Mouse (Mus musculus) forebrain, embryonic 12.5 days (tissue): ENCODE measurements at regions not wholly inside any gene's neighbourhood (a gene's known extent, or its start where the extent isn't known, plus 50 kb on each side); places are given as distances from the start of the nearest gene placed in this dataset.
"Not testable (repeated sequence)": the region's sequence is repeated elsewhere in the genome, so short reads cannot be mapped to it uniquely, and the experiment has no call there.

Experiments used
- ATAC-seq: fragments of 200-750 bp; cut with Nextera tagmentation; 2 replicates; pipeline ENCODE4 v1.8.0; 2017; ENCODE audit warnings: moderate TSS enrichment; ENCODE audit not compliant: low FRiP score
- H3K27ac ChIP-seq: fragments of 300-500 bp; sonication (generic); 2 replicates; pipeline ENCODE4 v1.5.1; 2016; ENCODE audit warnings: mild to moderate bottlenecking
- H3K27me3 ChIP-seq: fragments of 300-500 bp; sonication (generic); 2 replicates; pipeline ENCODE4 v1.6.1; 2016; ENCODE audit warnings: mild to moderate bottlenecking
- H3K36me3 ChIP-seq: fragments of 300-500 bp; sonication (generic); replicated peaks from 2 replicates; pipeline ENCODE4 v1.6.1; 2016; ENCODE audit warnings: mild to moderate bottlenecking
- H3K4me1 ChIP-seq: fragments of 300-500 bp; sonication (generic); 2 replicates; pipeline ENCODE4 v1.6.1; 2016
- H3K4me2 ChIP-seq: fragments of 300-500 bp; sonication (generic); 2 replicates; pipeline ENCODE4 v1.6.1; 2016; ENCODE audit warnings: mild to moderate bottlenecking, moderate library complexity
- H3K4me3 ChIP-seq: fragments of 300-500 bp; sonication (generic); replicated peaks from 2 replicates; pipeline ENCODE4 v1.5.1; 2016; ENCODE audit warnings: mild to moderate bottlenecking
- H3K9ac ChIP-seq: fragments of 300-500 bp; sonication (generic); 2 replicates; pipeline ENCODE4 v1.6.1; 2016; ENCODE audit warnings: mild to moderate bottlenecking
- H3K9me3 ChIP-seq: fragments of 300-500 bp; sonication (generic); 2 replicates; pipeline ENCODE4 v1.6.1; 2016
- WGBS: fragments of 180-500 bp; shearing (Covaris S2); methylation state at CpG from one replicate; pipeline ENCODE4 v1.1.7; 2016; 5-methylcytosine and 5-hydroxymethylcytosine counted together

DNA sequence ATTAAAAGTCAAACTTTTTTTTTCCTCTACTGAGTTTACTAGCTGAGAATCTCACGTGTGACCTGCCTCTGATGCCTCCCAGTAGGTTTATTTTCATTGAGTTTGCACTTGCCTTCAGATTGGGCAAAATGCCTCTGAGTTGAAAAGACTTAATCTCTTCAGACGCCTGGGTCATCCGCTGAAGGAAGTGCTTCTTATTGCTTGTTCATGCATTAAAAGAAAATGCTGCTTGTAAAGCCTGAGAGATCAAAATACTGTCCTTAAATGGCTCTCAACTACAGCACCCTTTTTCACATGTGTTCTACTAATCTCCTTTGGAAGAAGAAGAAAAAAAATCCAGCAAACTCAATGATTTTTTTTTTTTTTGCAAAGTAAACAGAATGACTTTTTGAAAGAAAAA, 351.5 kb downstream of the Kcnh5 start:
- no peaks in the 10 kb centered on the region for H3K9me3 ChIP-seq
- 0 out of 2 replicates have a peak, but pooled peaks cover 5% of the 10 kb centered on the region for H3K4me1 ChIP-seq
- 16% methylated on average over 3 of the region's 3 CpGs for WGBS
- H3K4me3 ChIP-seq, result no peak overlapping the region
- no peak overlapping the region for H3K4me2 ChIP-seq
- no peak overlapping the region for H3K9ac ChIP-seq
- H3K27ac ChIP-seq, result no peak overlapping the region
- ATAC-seq, result no peak
- no peaks in the 10 kb centered on the region for H3K36me3 ChIP-seq
- H3K27me3 ChIP-seq, result no peaks in the 10 kb centered on the region

DNA sequence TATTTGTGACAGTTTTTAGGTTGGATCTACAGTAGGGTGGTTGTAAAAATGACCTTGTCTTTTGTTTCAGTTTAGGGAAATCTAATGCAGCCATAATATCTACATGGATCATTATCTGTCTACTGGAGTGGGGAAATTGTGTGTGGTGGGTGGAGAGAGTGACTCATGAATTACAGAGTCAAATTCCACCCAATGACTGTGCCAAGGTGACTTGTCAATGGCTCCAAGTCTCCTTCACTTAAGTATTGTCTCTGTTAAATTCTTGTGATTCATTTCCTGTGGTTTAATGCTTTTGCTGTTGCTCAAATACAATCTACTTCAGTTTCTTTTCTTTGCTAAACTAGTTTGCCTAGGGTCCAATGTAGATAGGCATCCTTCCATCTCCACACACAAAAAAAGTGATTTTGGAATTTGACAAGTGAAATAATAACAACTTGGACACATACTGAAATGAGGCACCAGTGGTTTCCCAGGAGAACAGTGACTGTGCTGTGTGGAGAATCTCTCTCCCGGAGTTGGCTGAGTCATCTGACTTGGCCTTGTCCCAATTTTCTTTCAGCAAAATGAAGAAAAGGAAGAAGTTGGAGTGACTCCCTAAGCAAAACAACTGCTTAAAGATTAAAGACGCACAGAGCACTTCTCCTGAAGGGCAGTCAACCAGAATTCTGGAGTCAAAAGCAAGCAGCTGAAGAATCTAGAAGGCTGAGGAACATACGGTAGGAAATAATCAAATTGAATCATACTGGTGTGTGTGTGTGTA, 352.2 kb downstream of the Kcnh5 start:
- 46% methylated on average over 3 of the region's 3 CpGs for WGBS

DNA sequence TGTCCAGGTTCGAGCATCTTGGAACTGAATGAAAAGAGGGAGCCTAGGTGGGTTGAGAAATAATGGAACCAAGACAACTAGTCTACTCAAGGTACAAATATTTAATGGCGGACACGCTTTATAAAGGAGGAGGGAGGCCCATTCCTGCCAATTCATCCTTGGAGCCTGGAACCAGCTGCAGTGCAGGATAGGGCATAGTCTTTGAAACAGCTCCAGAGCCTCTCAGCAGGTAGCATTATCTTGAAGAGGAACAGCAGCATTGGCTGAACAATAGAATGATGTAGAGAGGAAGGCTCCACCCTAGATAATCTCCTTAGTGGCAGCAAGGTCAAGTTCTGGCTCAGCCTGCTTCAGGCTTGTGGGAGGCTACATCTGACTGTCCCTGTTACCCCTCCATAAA, 361.0 kb downstream of the Kcnh5 start:
- 83% methylated on average over 3 of the region's 3 CpGs for WGBS
- H3K9ac ChIP-seq, H3K36me3 ChIP-seq, H3K27ac ChIP-seq, H3K27me3 ChIP-seq, H3K4me1 ChIP-seq, H3K4me3 ChIP-seq, H3K9me3 ChIP-seq, H3K4me2 ChIP-seq, ATAC-seq: not testable (repeated sequence)

More for the DNA sequence above, 352.2 kb downstream of the Kcnh5 start:
- peak; percentile 49; the same call in 1 of the 2 replicates for ATAC-seq
- Histone ChIP-seq H3K36me3 (no peaks in the 10 kb centered on the region), H3K4me1 (0 out of 2 replicates have a peak, but pooled peaks cover 5% of the 10 kb centered on the region), H3K9ac (no peak overlapping the region), H3K27ac (no peak overlapping the region), H3K9me3 (no peaks in the 10 kb centered on the region), H3K4me2 (no peak overlapping the region), H3K4me3 (no peak overlapping the region), H3K27me3 (no peaks in the 10 kb centered on the region)

DNA sequence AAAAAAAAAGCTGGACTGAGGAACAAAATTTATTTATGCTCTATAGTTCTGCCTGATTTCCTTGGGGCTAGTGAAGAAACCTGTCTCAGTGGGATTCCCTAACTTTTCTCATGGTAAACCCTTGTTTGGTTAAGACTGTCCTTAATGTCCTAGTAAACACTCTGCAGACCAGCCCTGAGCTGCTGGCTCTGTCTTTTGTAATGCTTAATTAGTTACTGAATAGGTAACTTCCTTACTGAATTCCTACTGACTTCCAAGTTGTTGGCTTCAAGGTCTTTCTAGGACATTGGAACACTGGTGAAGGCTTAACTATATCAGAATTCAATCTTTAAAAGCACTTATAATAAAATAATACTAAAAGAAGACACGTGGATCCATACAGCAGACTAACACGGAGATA, 368.6 kb downstream of the Kcnh5 start:
- not testable (repeated sequence) for H3K27ac ChIP-seq, ATAC-seq, H3K36me3 ChIP-seq, H3K9me3 ChIP-seq, H3K27me3 ChIP-seq, H3K4me2 ChIP-seq, H3K9ac ChIP-seq, H3K4me1 ChIP-seq, H3K4me3 ChIP-seq
- WGBS, result 91% methylated on average over 2 of the region's 2 CpGs

DNA sequence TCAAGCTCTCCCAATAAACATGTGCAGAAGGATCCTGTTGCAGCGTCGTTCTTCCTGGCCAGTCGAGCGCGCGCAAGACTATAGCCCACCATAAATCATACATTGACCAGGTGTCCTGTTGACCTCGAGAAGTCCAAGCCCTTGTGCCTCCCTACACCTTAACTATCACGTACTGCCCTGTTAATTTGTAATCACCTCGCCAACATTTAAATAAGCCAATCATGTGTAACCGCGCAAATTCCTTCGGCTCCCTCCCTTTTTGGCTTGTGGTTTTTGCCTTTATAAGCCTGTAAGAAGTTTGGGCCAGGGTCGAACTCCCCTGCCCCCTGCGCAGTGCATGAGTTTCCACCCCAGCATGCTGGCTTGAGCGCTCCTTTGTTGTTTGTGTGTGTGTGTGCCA, 369.2 kb downstream of the Kcnh5 start:
- WGBS, result 93% methylated on average over 15 of the region's 15 CpGs
- not testable (repeated sequence) for H3K27ac ChIP-seq, H3K9me3 ChIP-seq, ATAC-seq, H3K9ac ChIP-seq, H3K4me3 ChIP-seq, H3K27me3 ChIP-seq, H3K4me1 ChIP-seq, H3K36me3 ChIP-seq, H3K4me2 ChIP-seq

DNA sequence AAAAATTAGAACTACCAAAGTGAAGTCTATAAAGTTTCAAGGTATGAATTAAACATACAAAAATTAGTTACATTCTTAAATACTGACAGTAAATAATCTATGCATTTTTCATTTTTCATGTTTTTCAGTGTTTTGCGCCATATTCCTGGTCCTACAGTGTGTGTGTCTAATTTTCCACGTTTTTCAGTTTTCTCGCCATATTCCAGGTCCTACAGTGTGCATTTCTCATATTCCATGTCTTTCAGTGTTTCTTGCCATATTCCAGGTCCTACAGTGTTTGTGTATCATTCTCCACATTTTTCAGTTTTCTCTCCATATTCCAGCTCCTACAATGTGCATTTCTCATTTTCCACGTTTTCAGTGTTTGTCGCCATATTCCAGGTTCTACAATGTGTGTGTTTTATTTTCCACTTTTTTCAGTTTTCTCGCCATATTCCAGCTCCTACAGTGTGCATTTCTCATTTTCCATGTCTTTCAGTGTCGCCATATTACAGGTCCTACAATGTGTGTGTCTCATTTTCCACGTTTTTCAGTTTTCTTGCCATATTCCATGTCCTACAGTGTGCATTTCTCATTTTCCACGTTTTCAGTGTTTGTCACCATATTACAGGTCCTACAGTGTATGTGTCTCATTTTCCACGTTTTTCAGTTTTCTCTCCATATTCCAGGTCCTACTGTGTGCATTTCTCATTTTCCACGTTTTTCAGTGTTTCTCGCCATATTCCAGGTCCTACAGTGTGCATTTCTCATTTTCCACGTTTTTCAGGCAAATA, 373.2 kb downstream of the Kcnh5 start:
- ATAC-seq, result peak; percentile 65; the same call in 1 of the 2 replicates
- no peaks in the 10 kb centered on the region for H3K4me1 ChIP-seq
- no peak overlapping the region for H3K27ac ChIP-seq
- WGBS, result 54% methylated on average over 13 of the region's 13 CpGs
- no peaks in the 10 kb centered on the region for H3K9me3 ChIP-seq
- no peak overlapping the region for H3K9ac ChIP-seq
- H3K36me3 ChIP-seq, result no peaks in the 10 kb centered on the region
- no peaks in the 10 kb centered on the region for H3K27me3 ChIP-seq
- no peak overlapping the region for H3K4me3 ChIP-seq
- no peak overlapping the region for H3K4me2 ChIP-seq

DNA sequence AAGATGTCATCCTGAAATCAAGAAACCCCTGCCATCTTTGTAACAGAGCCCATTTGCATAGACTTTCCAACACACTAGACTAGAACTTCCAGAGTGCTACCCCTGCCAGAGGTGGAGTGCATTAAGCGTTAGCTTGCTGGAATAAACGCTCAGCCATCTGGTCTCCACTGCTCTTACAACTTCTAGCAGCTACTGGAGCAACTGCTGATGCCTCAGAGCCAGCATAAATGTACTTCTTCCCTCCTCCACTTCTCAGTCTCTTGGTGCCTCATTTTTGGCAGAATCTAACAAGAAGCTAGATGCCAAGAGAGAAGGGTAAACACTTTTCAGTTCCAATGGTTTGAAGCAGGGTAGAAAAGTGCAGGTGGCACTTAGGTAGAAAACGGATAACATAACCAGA, 385.1 kb downstream of the Kcnh5 start:
- no peak overlapping the region for H3K4me2 ChIP-seq
- H3K36me3 ChIP-seq, result no peaks in the 10 kb centered on the region
- 82% methylated on average over 3 of the region's 3 CpGs for WGBS
- no peaks in the 10 kb centered on the region for H3K27me3 ChIP-seq
- no peak for ATAC-seq
- no peak overlapping the region for H3K4me3 ChIP-seq
- H3K9ac ChIP-seq, result no peak overlapping the region
- no peak overlapping the region for H3K27ac ChIP-seq
- no peaks in the 10 kb centered on the region for H3K4me1 ChIP-seq
- no peaks in the 10 kb centered on the region for H3K9me3 ChIP-seq

DNA sequence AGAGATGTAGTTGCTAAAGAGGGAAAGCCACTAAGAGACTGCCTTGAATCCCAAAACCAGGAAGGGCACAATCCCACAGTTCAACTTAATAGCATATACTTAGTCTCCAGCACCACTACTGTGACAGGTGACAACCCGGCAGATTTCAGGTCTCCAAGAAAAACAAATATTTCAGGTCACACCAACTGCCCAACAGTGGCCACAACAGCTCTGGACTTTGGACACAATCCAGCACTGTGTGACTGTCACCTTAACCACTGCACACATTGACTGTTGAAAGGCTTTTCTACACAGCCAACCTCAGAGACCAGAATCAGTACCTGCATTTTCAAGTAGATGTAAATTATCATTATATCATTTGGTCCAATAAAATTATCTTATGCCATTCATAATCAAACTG, 414.8 kb downstream of the Kcnh5 start:
- Histone ChIP-seq H3K4me1 (no peaks in the 10 kb centered on the region), H3K36me3 (no peaks in the 10 kb centered on the region), H3K27me3 (no peaks in the 10 kb centered on the region), H3K9me3 (no peaks in the 10 kb centered on the region), H3K27ac (no peak overlapping the region), H3K4me3 (no peak overlapping the region), H3K9ac (no peak overlapping the region), H3K4me2 (no peak overlapping the region)
- 97% methylated on average over 1 of the region's 1 CpGs for WGBS
- ATAC-seq, result no peak

DNA sequence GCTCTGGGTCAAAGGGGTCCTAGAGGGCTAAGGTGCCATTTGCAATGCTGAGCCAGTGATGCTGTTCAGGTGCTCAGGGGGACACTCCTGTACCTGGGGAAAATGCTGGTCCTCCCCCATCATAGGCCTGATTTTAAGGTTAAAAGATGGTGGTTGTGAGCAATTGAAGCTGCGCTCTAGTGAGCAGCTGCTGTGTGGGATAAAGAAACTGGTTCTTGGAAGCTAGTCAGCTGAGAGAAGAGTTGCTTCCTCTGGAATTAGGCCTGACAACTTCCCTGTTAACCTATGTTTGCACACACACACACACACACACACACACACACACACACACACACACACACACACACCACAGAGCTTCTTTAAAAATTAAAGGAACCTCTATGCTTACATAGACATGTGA, 428.9 kb upstream of the Gm11042 start:
- H3K36me3 ChIP-seq, result no peaks in the 10 kb centered on the region
- no peaks in the 10 kb centered on the region for H3K4me1 ChIP-seq
- no peaks in the 10 kb centered on the region for H3K9me3 ChIP-seq
- WGBS, result 96% methylated on average over 1 of the region's 1 CpGs
- no peak overlapping the region for H3K9ac ChIP-seq
- H3K4me3 ChIP-seq, result no peak overlapping the region
- no peaks in the 10 kb centered on the region for H3K27me3 ChIP-seq
- no peak for ATAC-seq
- H3K27ac ChIP-seq, result no peak overlapping the region
- H3K4me2 ChIP-seq, result no peak overlapping the region

DNA sequence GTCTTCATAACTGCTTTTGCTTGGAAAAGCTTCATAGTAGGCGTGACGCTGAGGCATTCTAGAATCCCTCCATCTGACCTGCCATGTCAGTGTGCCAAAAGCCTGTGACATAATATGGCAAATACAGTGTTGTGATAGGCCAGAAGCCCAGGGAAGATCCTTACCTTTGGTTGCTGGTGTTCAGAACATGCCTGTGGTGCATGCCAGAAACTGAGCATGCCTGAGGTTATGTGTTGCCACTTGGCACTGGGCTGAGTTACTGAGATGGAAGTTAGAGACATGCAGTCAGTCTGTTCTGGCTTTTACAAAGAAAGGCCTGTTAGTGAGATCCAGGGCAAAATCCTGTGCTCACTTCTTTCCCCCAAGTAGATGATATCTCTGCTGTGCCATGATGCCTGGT, 412.7 kb upstream of the Gm11042 start:
- 94% methylated on average over 2 of the region's 2 CpGs for WGBS
- no peaks in the 10 kb centered on the region for H3K36me3 ChIP-seq
- no peaks in the 10 kb centered on the region for H3K4me1 ChIP-seq
- H3K4me2 ChIP-seq, result no peak overlapping the region
- H3K9ac ChIP-seq, result no peak overlapping the region
- H3K27ac ChIP-seq, result no peak overlapping the region
- no peaks in the 10 kb centered on the region for H3K9me3 ChIP-seq
- H3K27me3 ChIP-seq, result no peaks in the 10 kb centered on the region
- H3K4me3 ChIP-seq, result no peak overlapping the region
- ATAC-seq, result no peak

DNA sequence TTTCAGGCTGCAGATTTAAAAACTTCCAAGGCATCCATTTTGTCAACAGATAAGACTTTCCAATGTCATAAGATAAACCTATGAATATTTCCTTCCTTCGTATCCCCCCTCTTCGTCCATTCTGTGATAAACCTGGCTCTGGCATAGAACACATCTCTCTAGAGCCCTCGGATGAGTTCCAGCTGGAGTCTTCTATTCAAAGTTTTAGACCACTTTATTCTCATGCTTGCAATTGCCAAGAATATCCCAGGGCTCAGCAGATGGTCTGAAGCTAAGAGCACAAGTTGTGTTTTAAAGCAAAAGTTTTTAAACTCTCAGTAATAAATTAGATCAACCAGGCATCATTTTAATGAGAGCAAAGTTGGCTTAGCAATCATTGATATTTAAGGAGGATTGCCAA, 363.0 kb upstream of the Gm11042 start:
- no peak for ATAC-seq
- no peaks in the 10 kb centered on the region for H3K27me3 ChIP-seq
- WGBS, result 96% methylated on average over 3 of the region's 3 CpGs

DNA sequence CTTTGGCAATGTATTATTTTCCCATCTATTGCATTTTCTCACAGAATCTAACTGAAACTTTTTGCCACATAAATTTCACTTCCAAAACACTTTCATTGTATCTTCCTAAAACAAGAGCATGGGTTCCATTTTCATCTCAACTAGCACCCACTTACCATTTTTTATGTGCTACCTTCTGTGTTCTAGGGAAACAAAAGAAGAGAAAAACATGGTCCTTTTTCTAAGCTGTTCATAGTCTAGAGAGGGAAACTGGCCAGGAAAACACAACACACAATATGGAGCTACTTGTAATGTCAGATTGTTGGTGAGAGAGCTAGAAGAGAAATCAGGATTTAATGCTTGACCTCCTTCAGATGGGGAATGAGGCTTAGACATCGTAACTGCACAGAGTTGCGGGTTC, 361.6 kb upstream of the Gm11042 start:
- no peaks in the 10 kb centered on the region for H3K9me3 ChIP-seq
- no peaks in the 10 kb centered on the region for H3K27me3 ChIP-seq
- no peaks in the 10 kb centered on the region for H3K36me3 ChIP-seq
- H3K4me2 ChIP-seq, result no peak overlapping the region
- WGBS, result 82% methylated on average over 2 of the region's 2 CpGs
- no peaks in the 10 kb centered on the region for H3K4me1 ChIP-seq
- no peak overlapping the region for H3K27ac ChIP-seq
- ATAC-seq, result no peak
- no peak overlapping the region for H3K4me3 ChIP-seq
- no peak overlapping the region for H3K9ac ChIP-seq

More for the DNA sequence above, 363.0 kb upstream of the Gm11042 start:
- no peaks in the 10 kb centered on the region for H3K9me3 ChIP-seq
- no peaks in the 10 kb centered on the region for H3K36me3 ChIP-seq
- H3K4me1 ChIP-seq, result no peaks in the 10 kb centered on the region
- H3K4me3 ChIP-seq, result no peak overlapping the region
- no peak overlapping the region for H3K27ac ChIP-seq
- no peak overlapping the region for H3K9ac ChIP-seq
- no peak overlapping the region for H3K4me2 ChIP-seq

DNA sequence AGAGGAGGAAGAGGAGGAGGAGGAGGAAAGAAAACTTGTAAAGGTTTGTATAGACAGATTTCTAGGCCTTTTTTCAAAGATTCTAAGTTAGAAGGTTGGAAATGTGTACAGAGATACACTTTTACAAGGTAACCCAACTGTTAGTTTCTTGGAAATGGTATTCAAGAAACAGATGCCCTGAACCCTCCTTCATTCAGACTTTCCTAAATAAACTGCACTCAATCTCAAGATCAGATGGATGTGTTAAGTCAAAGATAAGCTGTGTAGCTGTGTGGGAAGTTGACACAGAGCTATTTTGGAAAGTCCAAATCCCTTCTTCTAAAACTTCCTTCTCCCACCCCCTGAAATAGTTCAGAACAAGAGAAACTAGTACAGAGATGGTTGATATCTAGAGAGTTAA, 342.2 kb upstream of the Gm11042 start:
- ATAC-seq, result no peak
- H3K4me3 ChIP-seq, result no peak overlapping the region

More for the DNA sequence above, 342.2 kb upstream of the Gm11042 start:
- H3K9me3 ChIP-seq, result no peaks in the 10 kb centered on the region
- no peaks in the 10 kb centered on the region for H3K27me3 ChIP-seq
- no peaks in the 10 kb centered on the region for H3K36me3 ChIP-seq
- no peak overlapping the region for H3K9ac ChIP-seq
- H3K4me1 ChIP-seq, result no peaks in the 10 kb centered on the region
- no peak overlapping the region for H3K4me2 ChIP-seq
- H3K27ac ChIP-seq, result no peak overlapping the region
